Mouse (Mus musculus): Measurements from ENCODE around the gene Cat.
A peak's percentile ranks its signal among the peaks of the same experiment; 100 is the strongest.

The Cat gene

GRCm38 (mm10) chr2:103436534-103436933, 48.4 kb downstream of the Cat start:
- no peak for DNase-seq (ENCODE audit: low spot score)

GRCm38 (mm10) chr2:103435110-103435509, 49.9 kb downstream of the Cat start:
- no peak for DNase-seq (ENCODE audit: low spot score)

GRCm38 (mm10) chr2:103432695-103433275, 52.2 kb downstream of the Cat start:
- DNase-seq (ENCODE audit: low spot score): no peak

- DNase-seq (ENCODE audit: low spot score): no peak
Observed at GRCm38 (mm10) chr2:103430712-103431111, 54.2 kb downstream of the Cat start.

GRCm38 (mm10) chr2:103428356-103428755, 56.6 kb downstream of the Cat start:
- no peak for DNase-seq (ENCODE audit: low spot score)

- no peak for DNase-seq (ENCODE audit: low spot score)
Observed at GRCm38 (mm10) chr2:103425456-103426063, 59.4 kb downstream of the Cat start.

- peak; percentile 25 for DNase-seq (ENCODE audit: low spot score)
Observed at GRCm38 (mm10) chr2:103424349-103425026, 60.5 kb downstream of the Cat start.

- no peak for DNase-seq (ENCODE audit: low spot score)
Observed at GRCm38 (mm10) chr2:103423884-103424283, 61.1 kb downstream of the Cat start.

- no peak for DNase-seq (ENCODE audit: low spot score)
Observed at GRCm38 (mm10) chr2:103420650-103421507, 64.1 kb downstream of the Cat start.

GRCm38 (mm10) chr2:103415774-103416173, 69.2 kb downstream of the Cat start:
- no peak for DNase-seq (ENCODE audit: low spot score)

- DNase-seq (ENCODE audit: low spot score): no peak
Observed at GRCm38 (mm10) chr2:103413381-103413780, 71.6 kb downstream of the Cat start.

GRCm38 (mm10) chr2:103411816-103412215, 73.1 kb downstream of the Cat start:
- no peak for DNase-seq (ENCODE audit: low spot score)

GRCm38 (mm10) chr2:103411348-103411747, 73.6 kb downstream of the Cat start, which contains the start of gene Elf5:
Gene Elf5 (plus strand): TSS chr2:103411688.
- DNase-seq (ENCODE audit: low spot score): no peak

GRCm38 (mm10) chr2:103406239-103406638, 78.7 kb downstream of the Cat start:
- no peak for DNase-seq (ENCODE audit: low spot score)

Measured in MN1 (cell line).